Mouse (Mus musculus) layer of hippocampus, adult 18-20 months (tissue): Measurements from ENCODE around the gene Atoh7. TPM values are rescaled to one million over a fixed set of nuclear protein-coding genes. Genes with fewer than 3 reads are reported as not detected.
A peak's percentile ranks its signal among the peaks of the same experiment; 100 is the strongest.

ENCODE experiments used
- DNase-seq, 2 experiments: peaks; one replicate each; pipeline ENCODE4 v3.0.0; 2022; ENCODE audit warnings: low spot score in 2 of 2
- total RNA-seq, 2 experiments: library from RNA; stranded (reverse); gene quantifications; 2 replicates each; pipeline ENCODE4 v1.2.3; 2021

Gene Atoh7
- total RNA-seq, 2 experiments from 2014 or later = 0.79 to 2.4 TPM

- no peak for DNase-seq
Observed at GRCm38 (mm10) chr10:63098191-63098590, 1.3 kb upstream of the Atoh7 start.

- peak; percentile 56 to 74 for DNase-seq
Observed at GRCm38 (mm10) chr10:63099941-63100562, 601 bp downstream of the Atoh7 start.

- DNase-seq = no peak
Observed at GRCm38 (mm10) chr10:63100657-63101056, 1.2 kb downstream of the Atoh7 start.

- peak in 1 of 2 experiments; percentile 27 for DNase-seq
Observed at GRCm38 (mm10) chr10:63113027-63113604, 13.7 kb downstream of the Atoh7 start.

- no peak for DNase-seq
Observed at GRCm38 (mm10) chr10:63113716-63114360, 14.4 kb downstream of the Atoh7 start.

GRCm38 (mm10) chr10:63115881-63116280, 16.4 kb downstream of the Atoh7 start:
- DNase-seq = no peak

GRCm38 (mm10) chr10:63116376-63116775, 16.9 kb downstream of the Atoh7 start:
- no peak for DNase-seq

- DNase-seq = no peak
Observed at GRCm38 (mm10) chr10:63117583-63117982, 18.1 kb downstream of the Atoh7 start.

- DNase-seq = no peak
Observed at GRCm38 (mm10) chr10:63119916-63120315, 20.5 kb downstream of the Atoh7 start.

GRCm38 (mm10) chr10:63121961-63122360, 22.5 kb downstream of the Atoh7 start:
- no peak for DNase-seq

GRCm38 (mm10) chr10:63122516-63122915, 23.1 kb downstream of the Atoh7 start:
- DNase-seq = peak in 1 of 2 experiments; percentile 53

GRCm38 (mm10) chr10:63123141-63123540, 23.7 kb downstream of the Atoh7 start:
- no peak for DNase-seq

- DNase-seq = no peak
Observed at GRCm38 (mm10) chr10:63124016-63124415, 24.6 kb downstream of the Atoh7 start.

- DNase-seq = no peak
Observed at GRCm38 (mm10) chr10:63125343-63125742, 25.9 kb downstream of the Atoh7 start.

- DNase-seq = no peak
Observed at GRCm38 (mm10) chr10:63126116-63126515, 26.7 kb downstream of the Atoh7 start.

GRCm38 (mm10) chr10:63127156-63127555, 27.7 kb downstream of the Atoh7 start:
- DNase-seq = no peak

GRCm38 (mm10) chr10:63128256-63128655, 28.8 kb downstream of the Atoh7 start:
- peak in 1 of 2 experiments; percentile 43 for DNase-seq

GRCm38 (mm10) chr10:63130500-63130899, 31.0 kb downstream of the Atoh7 start:
- no peak for DNase-seq

- no peak for DNase-seq
Observed at GRCm38 (mm10) chr10:63132356-63132755, 32.9 kb downstream of the Atoh7 start.

- no peak for DNase-seq
Observed at GRCm38 (mm10) chr10:63133326-63133725, 33.9 kb downstream of the Atoh7 start.

GRCm38 (mm10) chr10:63135680-63136079, 36.2 kb downstream of the Atoh7 start:
- DNase-seq = no peak

GRCm38 (mm10) chr10:63136436-63136835, 37.0 kb downstream of the Atoh7 start:
- DNase-seq = no peak

- no peak for DNase-seq
Observed at GRCm38 (mm10) chr10:63142660-63143059, 43.2 kb downstream of the Atoh7 start.
